Mouse (Mus musculus): ENCODE measurements around the gene Eps8. TPM values are rescaled to one million over a fixed set of nuclear protein-coding genes. Genes with fewer than 3 reads are reported as not detected.

Eps8 gene
- total RNA-seq, 2 experiments from 2014 or later = 33.1 to 39.5 TPM

DNA sequence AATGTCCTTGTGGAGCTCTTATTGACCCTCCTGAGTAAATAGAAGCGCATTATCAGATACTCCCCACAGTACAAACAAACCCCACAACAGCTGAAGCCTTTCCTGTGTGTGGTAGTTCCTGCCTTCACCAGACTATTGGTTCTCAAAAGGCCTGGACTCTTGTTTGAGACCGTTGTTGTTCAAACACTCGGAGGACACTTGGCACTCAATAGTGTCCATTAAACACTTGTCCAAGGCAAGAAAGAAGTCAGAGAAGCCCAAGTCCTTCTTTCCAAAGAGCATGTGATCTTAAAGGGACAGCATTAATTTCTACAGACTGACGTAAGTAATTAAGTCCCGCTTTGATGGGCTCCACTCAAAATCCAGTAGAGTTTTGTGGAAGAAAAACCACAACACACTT is 113.9 kb downstream of the Eps8 start:
- DNase-seq = no peak
- intact Hi-C loops (cut with DNase I) = no loop called here

GRCm38 (mm10) chr6:137540346-137540745 is 114.3 kb downstream of the Eps8 start:
- intact Hi-C loops (cut with DNase I) = no loop called here
- DNase-seq = no peak

DNA sequence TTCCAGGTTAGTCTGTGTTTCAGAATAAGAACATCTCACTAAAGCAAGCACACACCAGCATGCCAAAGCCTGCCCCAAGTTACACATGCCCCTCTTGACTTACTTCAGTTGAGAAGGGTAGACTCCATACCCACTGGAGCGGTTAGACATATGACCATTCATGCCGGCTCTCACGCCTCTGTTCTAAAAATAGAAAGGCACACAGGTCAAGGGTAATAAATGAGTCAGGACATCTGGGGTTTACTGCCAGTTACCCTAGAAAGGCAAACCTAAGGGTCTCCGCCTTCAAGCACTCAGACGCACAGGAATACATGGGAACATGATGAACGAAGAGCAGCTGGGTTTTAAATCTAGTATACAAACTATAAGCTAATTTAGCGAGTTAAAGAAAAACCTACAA is 115.5 kb downstream of the Eps8 start:
- DNase-seq = no peak
- intact Hi-C loops (cut with DNase I) = no loop called here

- DNase-seq = no peak
- intact Hi-C loops (cut with DNase I) = no loop called here
Measured at GRCm38 (mm10) chr6:137532758-137533157, 121.9 kb downstream of the Eps8 start.

DNA sequence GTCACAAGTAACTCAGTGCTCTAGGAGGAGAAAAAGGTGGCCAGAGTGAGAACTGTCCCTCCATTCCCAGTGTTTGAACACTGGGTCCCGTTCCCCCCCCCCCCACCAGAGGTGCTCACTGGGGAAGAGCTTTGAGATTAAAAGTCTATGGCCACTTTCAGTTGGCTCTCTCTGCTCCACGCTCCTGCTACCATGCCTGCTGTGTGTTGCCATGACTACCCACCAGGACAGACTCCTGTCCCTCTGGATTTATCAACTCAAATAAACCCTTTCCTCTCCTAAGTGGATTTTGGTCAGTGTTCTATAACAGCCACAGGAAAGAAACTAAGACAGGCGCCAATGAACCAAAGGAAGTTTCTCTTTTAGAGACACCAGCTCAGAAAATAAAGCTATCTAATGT is 128.9 kb downstream of the Eps8 start:
- no peak for DNase-seq
- intact Hi-C loops (cut with DNase I) = no loop called here

- DNase-seq = no peak
- intact Hi-C loops (cut with DNase I) = no loop called here
Measured at GRCm38 (mm10) chr6:137520343-137520704, 134.4 kb downstream of the Eps8 start.

DNA sequence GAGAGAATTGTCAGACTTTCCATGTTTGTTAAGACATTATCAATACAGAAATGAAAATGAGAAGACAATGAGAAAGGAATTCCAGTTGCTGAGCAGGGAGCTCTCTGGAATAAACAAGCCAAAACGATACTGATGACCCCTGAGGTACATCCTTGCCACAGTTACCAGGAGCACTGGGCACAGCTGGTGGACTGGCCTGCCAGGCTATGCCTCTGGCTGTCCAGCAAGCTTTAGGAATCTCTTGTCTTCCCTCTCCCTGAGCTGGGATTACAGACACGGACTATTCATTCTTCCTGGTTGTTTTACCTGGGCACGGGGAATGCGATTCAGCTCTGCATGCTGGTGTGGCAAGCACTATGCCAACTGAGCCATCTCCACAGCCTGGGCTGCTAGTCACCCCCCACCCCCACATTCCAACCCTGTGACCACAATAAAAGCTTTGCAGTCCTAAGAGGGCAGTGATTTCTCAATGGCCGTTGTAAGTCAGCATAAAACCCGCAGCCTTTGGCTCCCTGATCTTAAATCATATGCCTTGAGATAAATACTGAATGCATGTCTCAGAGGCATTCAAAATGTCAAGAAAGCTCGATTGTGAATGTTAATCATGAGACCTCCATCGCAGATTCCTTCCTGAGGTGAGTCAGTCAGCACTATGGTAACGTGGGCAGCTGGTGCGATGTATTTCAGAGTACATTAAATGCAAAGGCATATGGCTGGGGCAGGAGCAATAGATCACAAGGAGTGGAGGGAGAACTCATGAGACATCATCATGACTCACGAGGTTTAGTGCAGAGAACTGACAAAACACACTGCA is 134.9 kb downstream of the Eps8 start:
- no peak for DNase-seq
- intact Hi-C loops (cut with DNase I) = no loop called here

GRCm38 (mm10) chr6:137514872-137515271 is 139.8 kb downstream of the Eps8 start:
- DNase-seq = no peak
- intact Hi-C loops (cut with DNase I) = no loop called here

GRCm38 (mm10) chr6:137512753-137513152 is 141.9 kb downstream of the Eps8 start:
- intact Hi-C loops (cut with DNase I) = no loop called here
- DNase-seq = no peak

GRCm38 (mm10) chr6:137509341-137510045 is 145.2 kb downstream of the Eps8 start:
- DNase-seq = no peak
- intact Hi-C loops (cut with DNase I) = no loop called here

- DNase-seq = no peak
- intact Hi-C loops (cut with DNase I) = no loop called here
Measured at GRCm38 (mm10) chr6:137508936-137509335, 145.7 kb downstream of the Eps8 start.

DNA sequence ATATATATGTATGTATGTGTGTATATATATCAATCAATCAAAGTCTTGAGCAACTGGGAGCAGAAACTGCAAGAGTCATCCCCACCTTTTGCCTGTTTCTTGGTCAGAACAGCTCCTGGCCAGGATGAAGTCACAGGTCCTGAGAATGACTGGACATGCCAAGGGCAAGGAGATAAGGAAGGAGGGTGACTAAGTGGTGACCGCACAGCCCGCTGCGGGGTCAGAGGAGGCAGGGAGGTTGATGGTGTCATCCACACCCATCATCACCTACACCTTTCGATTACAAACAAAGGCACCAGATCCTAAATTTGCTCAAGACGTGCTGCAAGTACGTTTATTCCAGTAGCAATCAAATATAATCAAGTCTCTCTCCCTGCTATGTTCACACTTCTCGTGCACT is 148.1 kb downstream of the Eps8 start:
- no peak for DNase-seq
- intact Hi-C loops (cut with DNase I) = no loop called here

DNA sequence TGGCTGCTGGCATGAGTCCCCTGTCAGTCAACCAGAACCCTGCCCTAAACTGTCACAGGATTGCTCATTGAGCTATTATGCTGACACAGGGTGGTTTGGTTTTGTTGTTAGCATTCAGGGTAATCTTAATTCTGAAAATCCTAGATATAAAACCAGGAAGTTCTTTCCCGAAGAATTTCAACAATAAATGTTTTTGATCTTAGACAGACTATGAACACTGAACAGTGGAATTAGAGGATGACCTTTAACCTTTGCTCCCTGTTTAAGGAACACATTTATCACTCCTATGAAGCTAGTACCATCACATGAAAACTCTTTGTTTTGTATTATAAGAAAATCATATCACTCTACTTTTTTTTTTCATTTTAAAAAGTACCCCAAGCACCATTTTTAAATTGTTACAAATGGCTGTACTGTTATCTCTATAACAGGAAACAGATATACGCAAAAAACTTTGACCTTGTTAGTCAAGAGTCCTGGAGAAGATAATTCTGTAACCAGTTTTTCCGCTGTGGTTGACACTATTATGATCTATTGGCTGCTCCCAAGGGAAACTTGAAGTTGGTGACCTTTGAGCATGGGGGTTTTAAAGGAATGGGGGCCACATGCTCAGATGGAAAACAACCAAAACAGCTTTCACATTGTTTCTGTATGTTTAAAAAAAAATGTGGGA is 149.0 kb downstream of the Eps8 start:
- intact Hi-C loops (cut with DNase I) = no loop called here

GRCm38 (mm10) chr6:137504052-137504451 is 150.6 kb downstream of the Eps8 start:
- intact Hi-C loops (cut with DNase I) = no loop called here
- DNase-seq = no peak

More for the DNA sequence above, 149.0 kb downstream of the Eps8 start:
- no peak for DNase-seq

GRCm38 (mm10) chr6:137503462-137503861 is 151.2 kb downstream of the Eps8 start:
- intact Hi-C loops (cut with DNase I) = no loop called here
- no peak for DNase-seq

- intact Hi-C loops (cut with DNase I) = no loop called here
- no peak for DNase-seq
Measured at GRCm38 (mm10) chr6:137503009-137503408, 151.7 kb downstream of the Eps8 start.

DNA sequence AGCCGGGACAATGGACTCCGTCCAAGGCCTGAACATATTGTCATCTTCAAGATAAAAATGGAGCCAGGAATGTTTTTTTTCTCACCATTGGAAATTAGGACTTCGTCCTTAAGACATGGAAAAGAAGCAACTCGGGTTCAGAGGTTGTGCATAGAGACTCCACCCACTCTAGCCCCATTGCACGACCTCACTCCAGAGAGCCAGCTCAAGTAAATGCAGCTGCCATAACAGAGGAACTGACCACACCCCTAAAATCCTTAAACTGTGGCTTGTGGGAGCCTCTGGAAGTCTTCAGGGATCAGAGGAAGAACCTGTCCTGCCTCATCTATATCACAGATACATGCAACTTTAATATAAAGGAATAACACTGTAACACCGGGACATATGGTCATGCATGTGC is 155.9 kb downstream of the Eps8 start:
- no peak for DNase-seq
- intact Hi-C loops (cut with DNase I) = loop anchor here (10.0 kb wide), 1 partner anchor 146 kb away; no protein-coding TSS in a partner anchor

- no peak for DNase-seq
- intact Hi-C loops (cut with DNase I) = loop anchor here (10.0 kb wide), 1 partner anchor 147 kb away; no protein-coding TSS in a partner anchor
Measured at GRCm38 (mm10) chr6:137497208-137497835, 157.4 kb downstream of the Eps8 start.

DNA sequence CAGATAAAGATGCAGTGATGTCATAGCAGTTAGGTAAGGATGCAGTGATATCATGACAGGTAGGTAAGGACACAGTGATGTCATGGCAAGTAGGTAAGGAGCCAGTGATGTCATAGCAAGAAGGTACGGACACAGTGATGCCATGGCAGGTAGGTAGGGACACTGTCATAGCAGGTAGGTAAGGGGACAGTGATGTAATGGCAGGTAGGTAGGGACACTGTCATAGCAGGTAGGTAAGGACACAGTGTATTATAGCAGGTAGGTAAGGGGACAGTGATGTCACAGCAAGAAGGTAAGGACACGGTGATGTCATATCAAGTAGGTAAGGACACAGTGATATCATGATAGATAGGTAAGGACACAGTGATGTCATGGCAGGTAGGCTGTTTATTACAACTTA is 158.1 kb downstream of the Eps8 start:
- intact Hi-C loops (cut with DNase I) = loop anchor here (10.0 kb wide), 1 partner anchor 148 kb away; no protein-coding TSS in a partner anchor
- no peak for DNase-seq

GRCm38 (mm10) chr6:137495233-137495632 is 159.4 kb downstream of the Eps8 start:
- DNase-seq = no peak
- intact Hi-C loops (cut with DNase I) = loop anchor here (10.0 kb wide), 1 partner anchor 150 kb away; no protein-coding TSS in a partner anchor

- no peak for DNase-seq
- intact Hi-C loops (cut with DNase I) = loop anchor here (10.0 kb wide), 1 partner anchor 150 kb away; no protein-coding TSS in a partner anchor
Measured at GRCm38 (mm10) chr6:137494801-137495200, 159.9 kb downstream of the Eps8 start.

All from left cerebral cortex, postnatal 4 days (tissue).